Mouse (Mus musculus): Measurements from ENCODE around the gene Dok3.

Gene Dok3

DNA sequence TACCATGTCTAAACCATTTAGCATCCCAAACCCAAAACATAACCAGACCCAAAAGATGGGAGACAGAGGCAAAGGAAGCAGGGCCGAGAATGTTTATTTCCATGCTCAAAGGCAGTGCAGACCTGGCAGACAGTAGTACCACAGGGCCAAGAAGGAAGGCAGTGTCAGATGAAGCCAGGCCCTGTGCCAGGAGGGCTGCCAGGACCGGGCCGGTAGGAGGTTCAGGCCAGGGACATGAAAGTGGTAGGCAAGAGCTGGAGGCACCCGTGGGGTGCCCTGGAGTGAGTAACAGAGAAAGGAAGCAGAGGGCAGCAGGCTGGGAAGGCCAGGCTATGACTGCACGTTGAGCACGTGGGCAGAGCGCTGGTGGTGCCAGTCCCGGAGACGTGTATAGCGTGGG lies 22.4 kb downstream of the Dok3 start:
- no peak for DNase-seq (ENCODE audit: low spot score)

DNA sequence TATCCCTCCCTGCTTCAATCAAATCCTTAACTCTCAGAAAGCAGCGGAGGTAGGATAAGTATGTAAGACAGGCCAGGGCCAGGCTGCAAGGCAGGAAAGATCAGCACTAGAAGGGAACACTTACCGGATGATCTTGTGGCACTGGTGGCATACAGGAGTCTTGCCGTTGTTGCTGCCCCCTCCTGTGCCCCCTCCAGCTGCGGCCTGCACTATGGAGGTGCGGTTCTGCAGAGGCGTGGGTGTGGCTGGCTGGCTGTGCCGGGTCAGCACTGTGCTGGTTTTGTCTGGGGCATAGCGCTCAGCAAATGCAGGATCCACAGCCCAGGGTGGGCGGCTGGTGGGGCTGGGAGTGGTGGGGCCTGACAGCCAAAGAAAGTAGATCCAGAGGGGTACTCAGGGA lies 23.3 kb downstream of the Dok3 start:
- DNase-seq (ENCODE audit: low spot score): no peak

DNA sequence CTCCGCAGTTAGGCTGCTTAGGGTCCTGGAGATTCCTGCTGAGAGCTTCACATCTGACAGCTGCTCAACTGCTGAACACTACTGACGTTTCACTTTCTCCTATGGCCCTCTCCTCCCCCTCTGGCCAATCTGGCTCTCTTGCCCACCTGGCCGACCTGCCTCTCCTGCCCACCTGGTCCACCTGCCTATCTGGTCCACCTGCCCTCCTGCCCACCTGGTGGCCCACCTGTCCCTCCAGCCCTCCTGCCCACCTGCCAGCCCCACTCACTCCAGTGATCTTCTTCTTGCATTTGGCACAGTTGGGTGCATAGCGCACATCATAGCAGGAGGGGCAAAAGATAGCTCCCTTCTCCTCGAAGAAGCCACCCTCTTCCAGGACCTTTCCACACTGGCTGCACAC lies 24.7 kb downstream of the Dok3 start:
- no peak for DNase-seq (ENCODE audit: low spot score)

DNA sequence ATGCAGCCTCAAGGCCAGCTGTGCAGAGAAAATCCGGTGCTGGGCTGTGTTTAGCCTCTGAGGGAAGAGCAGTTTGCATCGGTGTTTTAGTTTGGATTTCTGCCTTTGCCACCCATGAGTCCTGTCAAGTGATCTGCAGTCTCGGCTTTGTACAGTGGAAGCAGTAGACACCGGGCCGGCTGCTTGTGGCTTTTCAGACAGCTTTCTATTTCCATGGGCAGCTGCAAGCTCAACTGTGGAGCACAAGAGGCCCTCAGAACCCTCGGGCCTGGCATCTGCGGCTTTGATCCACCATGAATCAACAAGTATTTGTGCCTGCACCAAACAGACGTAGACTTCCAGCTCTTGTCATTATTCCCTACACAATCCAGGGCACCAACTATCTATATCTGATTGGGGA lies 26.7 kb downstream of the Dok3 start:
- no peak for DNase-seq (ENCODE audit: low spot score)

DNA sequence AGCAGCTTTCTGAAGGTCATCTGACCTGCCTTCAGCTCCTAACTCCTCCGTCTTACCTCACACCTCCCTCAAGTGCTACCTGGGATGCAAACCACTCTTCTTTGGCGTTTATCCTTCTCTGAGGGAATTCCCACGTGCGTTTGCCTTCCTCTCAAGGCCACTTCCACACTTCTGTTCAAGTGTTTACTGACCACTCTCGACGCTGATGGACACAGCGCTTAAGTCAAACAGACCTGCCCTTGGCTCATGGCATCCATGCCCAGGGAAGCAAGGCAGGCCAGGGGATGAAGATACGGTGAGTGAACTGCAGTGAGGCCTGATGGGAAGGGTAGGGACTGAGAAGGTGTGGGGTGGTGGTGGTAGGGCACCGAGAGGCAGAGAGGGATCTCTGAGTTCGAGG lies 28.5 kb downstream of the Dok3 start:
- DNase-seq (ENCODE audit: low spot score): no peak

DNA sequence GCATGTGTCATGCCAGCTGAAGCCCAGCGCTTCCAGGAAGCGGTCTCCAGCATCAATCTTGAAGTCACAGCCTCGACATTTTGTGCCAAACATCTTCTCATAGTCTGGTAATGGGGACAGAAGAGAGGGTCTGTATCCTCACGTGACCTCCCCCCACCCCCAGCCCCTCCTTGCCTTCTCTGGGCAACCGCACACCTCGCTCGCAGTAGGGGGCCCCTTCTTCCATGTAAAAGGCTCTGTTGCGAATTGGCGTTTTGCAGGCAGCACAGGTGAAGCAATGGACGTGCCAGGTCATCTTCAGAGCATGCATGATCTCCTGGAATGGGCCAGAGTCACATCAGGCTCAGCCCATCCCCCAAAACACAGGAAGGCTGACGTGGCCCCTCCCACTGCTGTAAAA lies 30.2 kb downstream of the Dok3 start:
- no peak for DNase-seq (ENCODE audit: low spot score)

DNA sequence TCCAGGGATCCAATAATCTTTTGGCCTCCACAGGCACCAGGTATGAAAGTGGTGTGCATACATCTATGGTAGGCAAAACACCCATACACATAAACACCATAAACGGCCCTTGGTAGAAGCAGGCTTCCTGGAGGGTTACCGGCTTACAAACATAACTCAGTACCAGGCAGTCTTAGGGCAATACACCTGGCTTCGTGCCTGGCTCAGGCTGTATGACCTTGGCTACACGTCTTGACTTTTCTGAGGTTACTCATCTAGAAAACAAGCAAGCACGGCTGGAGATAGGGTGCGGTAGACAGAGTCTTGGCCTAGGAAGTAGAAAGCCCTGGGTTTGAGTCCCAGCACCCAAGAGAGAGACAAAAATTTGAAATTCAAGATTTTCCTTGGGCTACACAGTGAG lies 32.4 kb downstream of the Dok3 start:
- no peak for DNase-seq (ENCODE audit: low spot score)

DNA sequence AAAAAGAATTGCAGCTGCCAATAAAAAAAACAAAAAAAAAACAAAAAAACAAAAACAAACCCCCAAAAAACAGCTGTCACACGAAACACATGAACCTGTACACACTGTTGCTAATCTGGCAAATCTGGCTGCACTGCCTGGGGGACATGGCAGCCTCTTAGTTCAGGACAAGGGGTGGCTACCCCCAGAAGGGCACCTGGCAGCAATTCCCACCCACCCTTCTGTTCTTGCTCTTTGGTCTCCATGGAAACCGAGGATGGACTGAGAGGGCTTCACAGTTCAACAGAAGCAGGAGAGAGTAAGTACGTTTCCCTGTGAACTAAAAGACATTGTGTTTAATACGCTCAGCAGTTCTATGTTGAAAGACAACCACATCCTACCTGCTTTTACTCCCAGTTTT lies 33.4 kb downstream of the Dok3 start:
- DNase-seq (ENCODE audit: low spot score): no peak

DNA sequence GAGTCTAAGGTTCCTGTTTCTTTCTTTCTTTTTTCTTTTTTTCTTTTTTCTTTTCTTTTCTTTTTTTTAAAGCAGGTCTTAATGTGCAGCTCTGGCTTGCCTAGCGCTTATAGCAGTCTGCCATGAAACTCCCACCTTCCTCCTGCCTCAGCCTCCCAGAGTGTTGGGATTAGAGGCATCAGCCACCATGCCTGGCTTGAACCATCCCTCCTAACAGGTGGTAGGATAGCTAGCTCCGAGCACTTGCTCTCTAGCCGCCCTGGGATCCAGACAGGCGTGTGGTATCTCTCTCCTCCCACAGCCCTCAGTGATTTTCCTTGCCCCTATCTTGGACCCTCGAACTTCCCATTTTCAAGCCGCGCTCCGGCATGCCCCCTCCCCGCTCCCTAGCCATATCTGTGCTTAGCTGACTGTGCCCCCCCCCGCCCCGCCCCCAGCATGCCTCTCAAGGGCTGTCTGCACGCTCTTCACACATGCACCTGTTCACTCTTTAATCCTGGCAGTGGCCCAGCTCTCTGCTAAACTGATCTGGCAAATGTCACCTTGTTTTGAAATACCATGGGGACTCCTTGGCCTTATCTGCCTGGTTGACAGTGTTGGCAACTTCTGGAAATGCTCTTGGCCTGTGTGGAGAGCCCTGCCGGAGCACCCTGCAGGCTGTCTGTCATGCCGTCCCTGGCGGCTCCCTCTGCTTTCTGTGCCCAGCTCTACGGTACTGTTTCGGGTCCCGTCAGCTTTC lies 34.0 kb downstream of the Dok3 start:
- DNase-seq (ENCODE audit: low spot score): no peak

DNA sequence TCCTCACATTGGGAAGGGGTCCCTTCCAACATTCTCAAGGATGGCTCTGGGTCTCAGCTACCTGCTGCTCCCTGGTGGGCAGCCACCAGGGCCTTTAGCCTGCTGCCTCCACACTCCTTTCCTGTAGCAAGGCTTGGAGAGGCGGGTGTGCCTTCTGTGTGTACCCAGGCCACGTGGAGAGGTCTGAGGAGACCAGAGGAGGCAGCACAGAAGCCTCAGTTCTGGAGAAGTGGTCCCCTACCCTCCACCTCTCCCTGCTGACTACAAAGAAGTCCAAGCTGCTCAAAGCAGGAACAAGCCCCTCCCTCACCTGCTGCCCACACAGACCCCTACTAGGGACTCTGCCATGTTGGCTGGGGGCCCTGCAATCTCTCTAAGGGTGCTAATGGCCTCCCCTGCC lies 34.8 kb downstream of the Dok3 start:
- no peak for DNase-seq (ENCODE audit: low spot score)

DNA sequence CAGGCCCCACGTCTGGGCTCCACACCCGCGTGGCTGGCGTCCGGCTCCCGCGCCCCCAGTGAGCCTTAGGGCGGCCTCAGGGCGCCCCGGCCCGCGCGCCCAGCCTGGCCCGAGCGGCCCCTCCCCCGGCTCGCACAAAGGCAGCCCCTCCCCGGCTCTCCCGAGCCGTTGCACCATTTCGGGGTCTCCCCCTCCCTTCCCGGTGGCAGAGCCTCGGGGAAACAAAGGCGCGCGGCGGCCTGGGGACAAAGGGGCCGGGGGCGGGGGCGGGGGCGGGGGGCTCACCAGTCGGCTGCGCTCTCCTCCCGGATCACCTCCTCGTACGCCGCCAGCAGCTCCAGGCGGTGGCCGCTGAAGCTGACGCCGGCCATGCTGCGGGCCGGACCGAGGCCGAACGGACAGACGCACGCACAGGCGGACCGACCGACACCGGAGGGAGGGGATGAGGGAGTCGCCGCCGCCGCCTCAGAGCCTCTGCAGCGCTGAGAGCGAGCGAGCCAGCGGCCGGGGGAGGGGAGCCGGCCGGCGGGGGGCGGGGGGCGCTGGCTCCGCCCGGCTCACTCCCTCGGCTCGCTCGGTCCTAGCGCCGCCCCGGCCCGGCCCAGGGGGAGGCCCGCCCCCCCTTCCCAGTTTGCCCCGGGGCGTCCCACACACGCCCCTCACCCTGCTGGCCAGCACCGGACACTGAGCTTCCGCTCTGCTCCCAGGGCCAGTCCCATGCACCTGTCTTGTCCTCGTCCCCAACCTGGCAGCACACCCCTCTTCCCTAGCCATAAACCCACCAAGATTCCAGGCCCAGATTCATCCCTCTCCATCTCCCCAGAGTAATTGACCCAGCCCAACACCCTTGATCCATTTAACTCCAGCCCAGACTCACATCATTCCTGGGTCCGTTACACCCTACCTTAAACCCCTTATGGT lies 41.3 kb downstream of the Dok3 start, which contains the start of gene Dbn1:
Gene Dbn1 (minus strand): TSS at position 534 of the 921 bp plus-strand sequence.
- peak; percentile 29 for DNase-seq (ENCODE audit: low spot score)

DNA sequence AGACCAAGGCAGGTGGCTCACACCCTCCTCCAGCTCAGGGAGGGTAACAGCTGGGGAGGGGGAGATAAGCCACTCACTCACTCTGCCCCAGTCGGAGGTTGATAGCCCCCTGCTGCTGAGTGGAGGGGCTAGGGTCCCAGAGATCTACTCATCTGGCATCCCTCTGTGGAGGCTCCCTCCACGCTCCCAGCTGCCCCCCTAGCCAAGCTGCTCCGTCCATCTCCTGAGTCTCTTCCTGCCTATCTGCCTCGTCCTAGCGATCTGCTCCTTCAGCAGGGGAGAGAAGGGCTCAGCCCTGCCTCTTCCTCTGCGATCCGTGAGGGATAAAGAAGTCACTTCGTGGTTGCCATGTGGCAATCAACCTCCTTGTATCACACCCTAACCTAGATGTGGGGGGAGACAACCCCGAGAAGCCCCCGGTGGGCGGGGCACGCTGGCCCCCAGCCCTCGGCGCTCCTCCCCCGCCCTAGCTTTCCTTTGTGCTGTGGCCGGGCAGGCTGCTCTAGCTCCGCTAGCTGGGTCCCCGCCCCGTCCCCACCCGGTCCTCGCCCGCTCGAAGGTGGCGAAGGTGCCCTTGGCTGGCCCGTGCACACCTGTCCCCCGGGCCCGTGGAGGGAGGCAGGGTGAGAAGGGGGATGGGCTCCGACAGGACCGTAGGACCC lies 42.0 kb downstream of the Dok3 start:
- no peak for DNase-seq (ENCODE audit: low spot score)

DNA sequence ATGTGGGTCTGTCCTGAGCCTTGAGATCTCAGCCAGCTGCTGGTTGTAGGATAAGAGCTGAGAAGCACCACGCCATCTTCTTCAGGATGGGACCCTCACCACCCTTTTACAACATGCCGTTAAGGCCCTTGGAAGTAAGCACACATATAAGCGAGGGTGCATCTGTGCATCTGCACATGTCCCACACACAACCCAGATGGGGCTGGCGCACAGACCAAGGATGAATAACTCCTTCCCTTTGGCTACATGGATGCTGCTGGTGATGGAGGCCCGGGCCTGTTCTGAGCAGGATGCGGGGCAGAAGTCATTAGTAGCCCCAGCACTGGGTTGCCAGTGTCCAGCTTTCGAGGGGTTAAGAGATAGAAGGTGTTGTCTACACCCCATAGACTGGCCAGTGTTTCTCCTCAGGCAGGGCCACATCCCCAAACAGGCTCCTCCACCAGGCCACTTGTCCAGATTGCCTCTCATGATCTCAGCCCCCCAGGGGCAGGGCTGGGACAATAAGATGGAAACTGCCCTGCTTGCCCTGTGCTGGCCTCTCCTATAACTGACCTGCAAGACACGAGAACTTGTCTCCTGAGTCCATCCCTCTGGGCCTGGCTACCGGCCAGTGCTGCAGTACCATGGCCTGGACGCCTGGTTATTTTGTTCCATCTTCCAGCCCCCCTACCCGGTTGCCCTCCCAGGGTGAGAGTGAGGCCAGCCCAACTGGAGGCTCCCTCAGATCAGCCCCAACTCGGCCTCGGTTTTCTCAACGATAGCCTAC lies 42.9 kb downstream of the Dok3 start:
- DNase-seq (ENCODE audit: low spot score): no peak

DNA sequence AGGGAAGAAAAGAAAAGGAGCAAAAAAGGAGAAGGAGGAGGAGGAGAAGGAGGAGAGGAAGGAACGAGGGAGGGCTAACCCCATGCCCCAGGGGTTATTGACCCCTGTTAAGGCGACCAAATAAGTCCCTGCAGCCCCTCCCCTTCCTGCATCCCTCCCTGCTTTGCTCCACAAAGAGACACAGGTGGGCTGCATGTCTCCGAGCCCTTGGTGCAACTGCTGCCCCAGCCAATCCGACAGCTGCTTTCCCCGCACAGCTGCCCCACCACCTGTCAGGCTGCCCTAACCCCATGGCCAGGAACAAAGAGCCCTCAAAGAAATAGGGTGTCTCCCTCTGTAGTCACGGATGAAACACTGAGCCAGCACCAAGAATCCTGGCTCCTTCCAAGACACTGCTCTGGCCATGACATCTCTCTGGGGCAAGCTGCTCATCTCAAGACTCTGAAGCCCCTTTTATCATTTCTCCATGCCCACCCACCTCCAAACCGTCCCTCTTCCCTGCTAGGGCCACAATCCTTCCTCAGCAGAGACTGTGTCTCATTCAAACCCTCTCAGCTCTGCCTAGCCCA lies 44.5 kb downstream of the Dok3 start:
- DNase-seq (ENCODE audit: low spot score): no peak

DNA sequence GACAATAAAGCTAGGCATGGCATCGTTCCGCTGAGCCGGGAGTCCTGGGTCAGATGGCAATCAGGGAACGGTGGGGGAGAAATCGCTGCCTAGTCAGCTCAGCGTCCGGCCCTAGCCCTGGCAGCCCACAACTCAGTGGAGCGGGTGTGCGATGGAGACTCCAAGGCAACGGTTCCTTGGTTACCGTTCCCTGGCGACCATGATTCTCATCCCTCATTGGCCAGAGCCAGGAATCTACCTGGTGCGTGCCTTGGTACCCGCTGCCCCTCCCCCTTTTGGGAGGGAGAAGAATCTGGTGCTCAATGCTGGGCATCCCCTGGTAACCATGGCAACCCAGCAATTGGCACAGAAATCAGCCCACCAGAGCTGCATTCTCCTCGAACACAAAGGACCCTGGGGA lies 45.5 kb downstream of the Dok3 start:
- DNase-seq (ENCODE audit: low spot score): no peak

DNA sequence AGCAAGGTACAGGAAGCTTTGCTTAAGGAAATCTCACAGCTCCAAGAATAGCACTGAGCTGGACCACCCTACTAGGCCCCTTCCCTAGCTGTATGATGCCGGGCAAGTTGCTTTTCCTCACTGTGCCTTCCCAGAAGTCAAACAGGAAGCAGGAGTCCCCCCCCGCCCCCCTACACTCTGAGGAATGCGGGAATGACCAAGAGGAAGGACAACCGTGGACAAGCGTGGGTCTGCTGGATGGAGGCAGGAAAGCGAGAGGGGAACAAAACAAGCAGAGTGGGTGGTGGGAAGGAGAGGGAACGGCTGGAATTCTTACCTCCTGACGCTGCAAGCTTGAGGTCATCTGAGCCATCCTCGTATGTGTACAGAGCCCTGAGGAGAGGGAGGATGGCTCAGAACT lies 46.0 kb downstream of the Dok3 start:
- no peak for DNase-seq (ENCODE audit: low spot score)

DNA sequence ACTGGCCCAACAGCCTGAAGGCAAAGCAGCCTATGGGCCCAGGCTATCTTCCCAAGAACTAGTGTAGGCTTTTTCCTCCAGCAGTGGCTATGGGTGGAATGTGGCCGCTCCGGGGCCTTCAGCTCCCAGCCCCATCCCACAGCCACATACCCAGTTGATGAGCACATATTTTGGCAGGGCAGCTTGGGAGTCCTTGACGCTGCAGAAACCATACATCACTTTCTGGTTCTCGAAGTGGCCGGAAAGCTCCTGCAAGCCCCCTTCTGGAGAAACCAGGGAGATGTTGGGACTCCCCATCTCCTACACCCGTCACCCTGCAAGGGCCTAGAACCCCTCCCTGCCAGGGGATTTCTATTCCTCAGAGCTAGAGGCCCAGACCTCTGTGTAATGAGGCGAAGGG lies 46.6 kb downstream of the Dok3 start:
- no peak for DNase-seq (ENCODE audit: low spot score)

DNA sequence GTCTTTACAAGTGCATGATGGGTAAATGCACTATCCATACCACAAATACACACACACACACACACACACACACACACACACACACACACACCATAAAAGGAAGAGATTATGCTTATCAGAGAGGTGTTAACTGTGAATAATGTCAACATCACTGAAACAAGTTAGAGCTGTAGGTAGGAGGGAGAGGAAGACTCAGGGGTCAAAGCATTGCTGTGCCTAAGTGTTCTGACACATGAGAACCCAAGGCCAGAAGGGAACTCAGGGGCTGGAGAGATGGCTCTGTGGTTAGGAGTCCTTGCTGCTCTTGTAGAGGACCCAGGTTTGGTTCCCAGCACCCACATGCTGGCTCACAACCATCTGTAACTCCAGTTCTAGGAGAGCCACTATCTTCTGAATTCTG lies 49.2 kb downstream of the Dok3 start:
- DNase-seq (ENCODE audit: low spot score): no peak

DNA sequence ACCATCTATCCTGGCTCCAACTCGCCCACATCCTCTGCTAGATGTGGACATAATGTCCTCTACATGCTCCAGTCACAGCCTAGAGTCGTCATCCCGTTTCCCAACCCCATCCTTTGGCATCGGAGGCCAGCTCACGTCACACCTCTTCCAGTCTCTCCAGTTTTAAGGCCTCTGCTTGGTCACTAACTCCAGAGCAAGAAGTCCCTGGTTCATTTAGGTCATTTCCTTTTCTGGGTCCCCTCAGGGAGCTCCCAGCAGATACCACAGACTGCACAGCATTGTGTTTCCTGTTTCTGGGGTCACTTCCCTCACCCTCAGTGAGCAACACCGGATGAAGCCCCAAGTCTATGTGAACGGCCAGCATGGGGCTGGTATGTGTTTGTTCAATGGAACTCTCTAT lies 50.1 kb downstream of the Dok3 start:
- no peak for DNase-seq (ENCODE audit: low spot score)

DNA sequence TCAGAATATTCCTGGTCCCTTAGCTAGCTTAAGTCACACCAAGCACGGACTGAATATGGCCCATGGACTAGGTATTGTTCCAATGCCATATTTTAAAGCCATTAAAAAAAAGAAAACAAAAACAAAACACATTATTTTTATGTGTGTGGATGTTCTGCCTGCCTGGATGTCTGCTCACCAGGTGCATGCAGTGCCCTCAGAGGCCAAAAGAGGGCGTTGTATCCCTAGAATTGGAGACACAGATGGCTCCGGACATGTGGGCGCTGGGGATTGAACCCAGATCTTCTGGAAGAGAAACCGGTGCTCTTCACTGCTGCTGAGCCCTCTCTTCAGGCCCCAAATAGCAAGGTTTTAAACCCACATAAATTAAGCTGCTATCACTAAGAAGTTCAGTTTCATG lies 51.1 kb downstream of the Dok3 start:
- no peak for DNase-seq (ENCODE audit: low spot score)

DNA sequence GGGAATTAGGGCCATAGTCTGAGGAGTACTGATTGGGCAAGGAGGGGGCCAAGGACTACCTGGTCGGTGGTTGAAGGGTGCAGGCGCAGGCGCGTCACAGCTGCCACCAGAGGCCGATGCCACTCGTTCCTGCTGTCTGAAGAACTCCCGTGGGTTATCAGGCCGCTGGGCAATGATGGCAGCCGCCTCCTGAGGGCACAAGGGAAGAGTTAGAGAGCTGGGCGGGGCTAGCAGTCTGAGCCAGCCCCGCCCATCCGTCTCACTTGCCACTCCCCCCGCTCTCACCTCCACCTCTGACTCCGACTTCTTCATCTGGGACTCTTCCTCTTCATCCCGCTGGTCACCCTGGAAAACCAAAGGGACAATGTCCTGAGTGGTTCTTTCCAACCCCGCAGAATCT lies 51.6 kb downstream of the Dok3 start:
- DNase-seq (ENCODE audit: low spot score): no peak

DNA sequence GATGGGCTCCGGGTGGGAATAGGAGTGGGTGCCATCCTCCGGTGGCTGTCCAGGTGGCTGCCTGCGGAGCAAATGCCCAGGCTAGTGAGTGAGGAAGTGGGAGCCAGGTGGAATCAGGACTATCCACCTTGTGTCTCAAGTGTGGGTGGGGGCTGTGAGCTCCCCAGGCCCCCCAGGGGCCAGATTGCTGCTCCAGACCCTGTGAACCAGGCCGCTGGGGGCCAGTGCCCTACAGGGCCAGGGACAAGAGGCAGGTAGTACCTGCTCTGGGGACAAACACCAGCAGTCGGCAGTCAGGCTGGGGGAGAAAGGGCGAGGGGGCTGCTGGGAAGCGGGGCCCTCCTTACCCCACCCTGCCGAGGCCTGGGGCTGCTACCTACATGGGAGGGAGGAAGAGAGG lies 52.8 kb downstream of the Dok3 start:
- DNase-seq (ENCODE audit: low spot score): no peak
